Mouse (Mus musculus): ENCODE results near the gene Dguok. TPM values are rescaled to one million over a fixed set of nuclear protein-coding genes. Genes with fewer than 3 reads are reported as not detected.

Dguok gene
- polyA plus RNA-seq, 1 experiment from 2014 or later: 76.5 TPM

- peak overlapping the region; percentile 67 for H3K4me2 ChIP-seq (ENCODE audit: low read depth, low read length)
- H3K4me3 ChIP-seq (ENCODE audit: low read depth, low read length): peak overlapping the region; percentile 55
- H3K9me3 ChIP-seq (ENCODE audit: control insufficient read depth, low read length): no peaks in the 10 kb centered on the region
- H3K4me1 ChIP-seq (ENCODE audit: control insufficient read depth, insufficient read depth, low read length): peaks cover 59% of the 10 kb centered on the region
- H3K27me3 ChIP-seq (ENCODE audit: control insufficient read depth, insufficient read depth, low read length): no peaks in the 10 kb centered on the region
- H3K27ac ChIP-seq (ENCODE audit: low read depth, low read length): peak overlapping the region; percentile 96
- H3K9ac ChIP-seq (replicated peaks; ENCODE audit: low read depth, low read length): peak overlapping the region; percentile 72
- WGBS: under 1% methylated on average over 48 of the region's 48 CpGs
- ATAC-seq (ENCODE audit: low read depth): peak; percentile 91
- no peaks in the 10 kb centered on the region for H3K36me3 ChIP-seq (ENCODE audit: control insufficient read depth, insufficient read depth, low read length)
These were observed 65.3 kb downstream of the Dguok start for GRCm38 (mm10) chr6:83441259-83442061.

- 3% methylated on average over 26 of the region's 26 CpGs for WGBS
These were observed 66.1 kb downstream of the Dguok start for GRCm38 (mm10) chr6:83440510-83441258.

GRCm38 (mm10) chr6:83440197-83440509, 66.6 kb downstream of the Dguok start:
- Histone ChIP-seq H3K9ac (replicated peaks; ENCODE audit: low read depth, low read length) (peak overlapping the region; percentile 72), H3K27me3 (ENCODE audit: control insufficient read depth, insufficient read depth, low read length) (no peaks in the 10 kb centered on the region)
- no peak for ATAC-seq (ENCODE audit: low read depth)

More at GRCm38 (mm10) chr6:83440510-83441258, 66.1 kb downstream of the Dguok start:
- peak; percentile 47 for ATAC-seq (ENCODE audit: low read depth)
- Histone ChIP-seq H3K27ac (ENCODE audit: low read depth, low read length) (peak overlapping the region; percentile 96), H3K36me3 (ENCODE audit: control insufficient read depth, insufficient read depth, low read length) (no peaks in the 10 kb centered on the region), H3K27me3 (ENCODE audit: control insufficient read depth, insufficient read depth, low read length) (no peaks in the 10 kb centered on the region), H3K4me3 (ENCODE audit: low read depth, low read length) (peak overlapping the region; percentile 55), H3K9me3 (ENCODE audit: control insufficient read depth, low read length) (no peaks in the 10 kb centered on the region), H3K4me1 (ENCODE audit: control insufficient read depth, insufficient read depth, low read length) (peaks cover 60% of the 10 kb centered on the region), H3K9ac (replicated peaks; ENCODE audit: low read depth, low read length) (peak overlapping the region; percentile 72), H3K4me2 (ENCODE audit: low read depth, low read length) (peak overlapping the region; percentile 67)

GRCm38 (mm10) chr6:83439781-83440180, 67.0 kb downstream of the Dguok start:
- no peak for ATAC-seq (ENCODE audit: low read depth)
- WGBS: 70% methylated on average over 5 of the region's 5 CpGs
- peak overlapping the region; percentile 55 for H3K4me3 ChIP-seq (ENCODE audit: low read depth, low read length)
- no peaks in the 10 kb centered on the region for H3K9me3 ChIP-seq (ENCODE audit: control insufficient read depth, low read length)
- peaks cover 67% of the 10 kb centered on the region for H3K4me1 ChIP-seq (ENCODE audit: control insufficient read depth, insufficient read depth, low read length)
- peak overlapping the region; percentile 96; the same call in 1 of the 2 replicates for H3K27ac ChIP-seq (ENCODE audit: low read depth, low read length)
- peak overlapping the region; percentile 67 for H3K4me2 ChIP-seq (ENCODE audit: low read depth, low read length)
- H3K9ac ChIP-seq (replicated peaks; ENCODE audit: low read depth, low read length): peak overlapping the region; percentile 72
- no peaks in the 10 kb centered on the region for H3K36me3 ChIP-seq (ENCODE audit: control insufficient read depth, insufficient read depth, low read length)
- no peaks in the 10 kb centered on the region for H3K27me3 ChIP-seq (ENCODE audit: control insufficient read depth, insufficient read depth, low read length)

More at GRCm38 (mm10) chr6:83440197-83440509, 66.6 kb downstream of the Dguok start:
- H3K4me1 ChIP-seq (ENCODE audit: control insufficient read depth, insufficient read depth, low read length): peaks cover 65% of the 10 kb centered on the region
- no peaks in the 10 kb centered on the region for H3K9me3 ChIP-seq (ENCODE audit: control insufficient read depth, low read length)
- H3K27ac ChIP-seq (ENCODE audit: low read depth, low read length): peak overlapping the region; percentile 96
- H3K4me2 ChIP-seq (ENCODE audit: low read depth, low read length): peak overlapping the region; percentile 67
- H3K36me3 ChIP-seq (ENCODE audit: control insufficient read depth, insufficient read depth, low read length): no peaks in the 10 kb centered on the region
- WGBS: 27% methylated on average over 3 of the region's 3 CpGs
- peak overlapping the region; percentile 55 for H3K4me3 ChIP-seq (ENCODE audit: low read depth, low read length)

GRCm38 (mm10) chr6:83439119-83439767, 67.5 kb downstream of the Dguok start:
- Histone ChIP-seq H3K27ac (ENCODE audit: low read depth, low read length) (no peak overlapping the region), H3K4me2 (ENCODE audit: low read depth, low read length) (peak overlapping the region; percentile 67), H3K36me3 (ENCODE audit: control insufficient read depth, insufficient read depth, low read length) (no peaks in the 10 kb centered on the region; the same call in 1 of the 2 replicates), H3K9me3 (ENCODE audit: control insufficient read depth, low read length) (no peaks in the 10 kb centered on the region), H3K27me3 (ENCODE audit: control insufficient read depth, insufficient read depth, low read length) (no peaks in the 10 kb centered on the region), H3K4me1 (ENCODE audit: control insufficient read depth, insufficient read depth, low read length) (peaks cover 70% of the 10 kb centered on the region), H3K4me3 (ENCODE audit: low read depth, low read length) (peak overlapping the region; percentile 55), H3K9ac (replicated peaks; ENCODE audit: low read depth, low read length) (peak overlapping the region; percentile 72; the same call in 1 of the 2 replicates)
- WGBS: 78% methylated on average over 13 of the region's 13 CpGs
- ATAC-seq (ENCODE audit: low read depth): no peak

- no peak for ATAC-seq (ENCODE audit: low read depth)
- Histone ChIP-seq H3K4me2 (ENCODE audit: low read depth, low read length) (peak overlapping the region; percentile 67), H3K4me1 (ENCODE audit: control insufficient read depth, insufficient read depth, low read length) (peaks cover 63% of the 10 kb centered on the region), H3K9ac (replicated peaks; ENCODE audit: low read depth, low read length) (0 out of 2 replicates have a peak overlapping the region, but pooled peaks have one; percentile 21), H3K4me3 (ENCODE audit: low read depth, low read length) (peak overlapping the region; percentile 55; the same call in 1 of the 2 replicates), H3K9me3 (ENCODE audit: control insufficient read depth, low read length) (no peaks in the 10 kb centered on the region), H3K27ac (ENCODE audit: low read depth, low read length) (no peak overlapping the region), H3K36me3 (ENCODE audit: control insufficient read depth, insufficient read depth, low read length) (no peaks in the 10 kb centered on the region; the same call in 1 of the 2 replicates), H3K27me3 (ENCODE audit: control insufficient read depth, insufficient read depth, low read length) (no peaks in the 10 kb centered on the region)
- 70% methylated on average over 3 of the region's 3 CpGs for WGBS
These were observed 68.2 kb downstream of the Dguok start for GRCm38 (mm10) chr6:83438584-83438983.

GRCm38 (mm10) chr6:83437802-83438201, 69.0 kb downstream of the Dguok start:
- H3K27ac ChIP-seq (ENCODE audit: low read depth, low read length): no peak overlapping the region
- H3K4me1 ChIP-seq (ENCODE audit: control insufficient read depth, insufficient read depth, low read length): peaks cover 63% of the 10 kb centered on the region
- no peaks in the 10 kb centered on the region for H3K9me3 ChIP-seq (ENCODE audit: control insufficient read depth, low read length)
- ATAC-seq (ENCODE audit: low read depth): no peak
- no peaks in the 10 kb centered on the region; the same call in 1 of the 2 replicates for H3K36me3 ChIP-seq (ENCODE audit: control insufficient read depth, insufficient read depth, low read length)
- no peaks in the 10 kb centered on the region for H3K27me3 ChIP-seq (ENCODE audit: control insufficient read depth, insufficient read depth, low read length)
- H3K4me3 ChIP-seq (ENCODE audit: low read depth, low read length): no peak overlapping the region
- H3K9ac ChIP-seq (replicated peaks; ENCODE audit: low read depth, low read length): no peak overlapping the region; the same call in 1 of the 2 replicates
- H3K4me2 ChIP-seq (ENCODE audit: low read depth, low read length): peak overlapping the region; percentile 67; the same call in 1 of the 2 replicates
- WGBS: 27% methylated on average over 3 of the region's 3 CpGs

GRCm38 (mm10) chr6:83437225-83437624, 69.5 kb downstream of the Dguok start:
- H3K4me1 ChIP-seq (ENCODE audit: control insufficient read depth, insufficient read depth, low read length): peaks cover 57% of the 10 kb centered on the region
- 81% methylated on average over 3 of the region's 3 CpGs for WGBS

More at GRCm38 (mm10) chr6:83437225-83437624, 69.5 kb downstream of the Dguok start:
- Histone ChIP-seq H3K9ac (replicated peaks; ENCODE audit: low read depth, low read length) (no peak overlapping the region; the same call in 1 of the 2 replicates), H3K36me3 (ENCODE audit: control insufficient read depth, insufficient read depth, low read length) (no peaks in the 10 kb centered on the region; the same call in 1 of the 2 replicates), H3K27me3 (ENCODE audit: control insufficient read depth, insufficient read depth, low read length) (no peaks in the 10 kb centered on the region), H3K9me3 (ENCODE audit: control insufficient read depth, low read length) (no peaks in the 10 kb centered on the region), H3K27ac (ENCODE audit: low read depth, low read length) (no peak overlapping the region), H3K4me2 (ENCODE audit: low read depth, low read length) (no peak overlapping the region), H3K4me3 (ENCODE audit: low read depth, low read length) (no peak overlapping the region)
- no peak for ATAC-seq (ENCODE audit: low read depth)

All from neural tube, embryonic 14.5 days (tissue).